Mouse (Mus musculus) testis, adult 2 months (tissue): Measurements from ENCODE around the gene Adgrb2. TPM values are rescaled to one million over a fixed set of nuclear protein-coding genes. Genes with fewer than 3 reads are reported as not detected.

Experiments used
- H3K27ac ChIP-seq: fragments of 200-500 bp; 2 replicates; pipeline ENCODE4 v1.5.1; 2012; ENCODE audit warnings: low read depth, low read length; ENCODE audit not compliant: control insufficient read depth, insufficient read depth
- H3K27me3 ChIP-seq: fragments of 200-500 bp; 2 replicates; pipeline ENCODE4 v1.6.1; 2012; ENCODE audit warnings: mild to moderate bottlenecking, low read length, moderate library complexity; ENCODE audit not compliant: control insufficient read depth, insufficient read depth
- H3K36me3 ChIP-seq: fragments of 200-500 bp; 2 replicates; pipeline ENCODE4 v1.6.1; 2012; ENCODE audit warnings: mild to moderate bottlenecking, low read length; ENCODE audit not compliant: control insufficient read depth, insufficient read depth
- H3K4me1 ChIP-seq: fragments of 200-500 bp; 2 replicates; pipeline ENCODE4 v1.6.1; 2012; ENCODE audit warnings: low read length; ENCODE audit not compliant: control insufficient read depth, insufficient read depth
- H3K4me3 ChIP-seq: fragments of 200-500 bp; 2 replicates; pipeline ENCODE4 v1.5.1; 2012; ENCODE audit warnings: low read depth, mild to moderate bottlenecking, low read length, moderate library complexity, mixed read lengths; ENCODE audit not compliant: control insufficient read depth
- CTCF ChIP-seq: fragments of 200-500 bp; IDR thresholded peaks from 2 replicates; pipeline ENCODE4 v1.5.1; 2012; ENCODE audit warnings: low read depth, mild to moderate bottlenecking, inconsistent platforms, low read length, moderate library complexity; ENCODE audit not compliant: control insufficient read depth, insufficient read depth, insufficient replicate concordance
- POLR2A ChIP-seq: fragments of 200-500 bp; IDR thresholded peaks from 2 replicates; pipeline ENCODE4 v1.6.1; 2012; ENCODE audit warnings: low read depth, mild to moderate bottlenecking, inconsistent platforms, low read length, moderate library complexity; ENCODE audit not compliant: control insufficient read depth
- polyA plus RNA-seq: library from polyadenylated mRNA; depleted of rRNA; stranded (reverse); fragments of >200 nt; gene quantifications from 2 replicates; pipeline ENCODE4 v1.2.3, GENCODE M21; 2012

The Adgrb2 gene
- polyA plus RNA-seq, 1 experiment, result 1.6 TPM

DNA sequence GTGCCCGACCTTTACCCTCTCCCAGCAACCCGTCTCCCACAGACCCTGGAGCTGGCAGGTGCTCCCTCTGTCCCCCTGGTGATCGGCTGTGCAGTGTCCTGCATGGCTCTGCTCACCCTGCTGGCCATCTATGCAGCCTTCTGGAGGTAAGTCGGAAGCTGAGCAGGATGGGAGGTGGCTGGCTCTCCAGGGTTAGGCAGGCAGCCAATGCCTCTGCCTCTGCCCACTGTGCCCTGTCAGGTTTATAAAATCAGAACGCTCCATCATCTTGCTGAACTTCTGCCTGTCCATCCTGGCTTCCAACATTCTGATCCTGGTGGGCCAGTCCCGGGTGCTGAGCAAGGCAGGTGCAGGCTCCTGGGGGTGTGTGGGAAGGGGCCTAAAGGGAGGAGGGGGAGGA, 27.6 kb downstream of the Adgrb2 start:
- Histone ChIP-seq H3K4me1 (peaks cover 5% of the 10 kb centered on the region), H3K36me3 (no peaks in the 10 kb centered on the region), H3K27me3 (no peaks in the 10 kb centered on the region), H3K4me3 (no peak overlapping the region), H3K27ac (no peak overlapping the region)
- TF ChIP-seq CTCF (no peak), POLR2A (no peak)

DNA sequence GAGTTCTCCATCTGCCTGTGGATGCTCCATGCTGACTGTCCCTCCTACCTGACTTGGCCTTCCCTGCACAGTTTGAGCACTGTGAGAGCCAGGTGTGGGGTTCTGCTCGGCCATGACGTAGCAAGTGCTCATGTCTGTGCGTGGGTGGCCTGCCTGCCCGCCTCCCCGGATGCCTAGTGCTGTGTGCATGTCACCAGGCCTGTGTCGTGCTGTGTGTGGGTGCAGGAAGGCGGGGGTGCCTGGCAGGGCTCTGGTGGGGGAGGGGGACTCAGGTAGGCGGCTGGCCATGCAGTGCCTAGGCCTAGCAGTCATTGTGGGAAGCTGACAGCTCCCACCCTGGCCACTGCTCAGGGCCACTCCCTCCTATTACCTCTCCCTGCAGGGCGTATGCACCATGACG, 28.4 kb downstream of the Adgrb2 start:
- Histone ChIP-seq H3K4me3 (no peak overlapping the region), H3K27ac (no peak overlapping the region), H3K36me3 (no peaks in the 10 kb centered on the region), H3K27me3 (no peaks in the 10 kb centered on the region), H3K4me1 (no peaks in the 10 kb centered on the region)
- TF ChIP-seq CTCF (no peak), POLR2A (no peak)

DNA sequence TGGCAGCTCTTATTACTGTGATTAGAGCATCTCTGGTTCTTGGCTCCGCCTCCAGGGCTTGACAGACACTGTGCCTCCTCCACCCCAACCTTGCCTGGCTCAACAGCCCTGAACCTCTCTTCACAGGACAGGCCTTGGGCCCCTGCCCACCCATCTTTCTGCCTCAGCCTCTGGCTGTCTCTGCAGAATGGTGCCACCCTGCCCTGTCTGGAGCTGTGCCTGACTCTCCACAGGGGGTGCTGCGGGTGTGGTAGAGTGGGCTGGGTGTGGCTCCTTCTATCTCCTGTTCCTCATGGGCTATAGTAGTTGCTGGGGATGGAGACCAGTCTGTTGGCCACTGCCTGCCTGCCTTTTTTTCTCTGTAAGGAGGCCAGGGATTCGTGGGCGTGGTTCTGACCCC, 31.3 kb downstream of the Adgrb2 start:
- Histone ChIP-seq H3K27ac (no peak overlapping the region), H3K4me1 (no peaks in the 10 kb centered on the region), H3K36me3 (no peaks in the 10 kb centered on the region), H3K4me3 (no peak overlapping the region), H3K27me3 (no peaks in the 10 kb centered on the region)
- TF ChIP-seq CTCF, result no peak
- TF ChIP-seq POLR2A, result no peak

DNA sequence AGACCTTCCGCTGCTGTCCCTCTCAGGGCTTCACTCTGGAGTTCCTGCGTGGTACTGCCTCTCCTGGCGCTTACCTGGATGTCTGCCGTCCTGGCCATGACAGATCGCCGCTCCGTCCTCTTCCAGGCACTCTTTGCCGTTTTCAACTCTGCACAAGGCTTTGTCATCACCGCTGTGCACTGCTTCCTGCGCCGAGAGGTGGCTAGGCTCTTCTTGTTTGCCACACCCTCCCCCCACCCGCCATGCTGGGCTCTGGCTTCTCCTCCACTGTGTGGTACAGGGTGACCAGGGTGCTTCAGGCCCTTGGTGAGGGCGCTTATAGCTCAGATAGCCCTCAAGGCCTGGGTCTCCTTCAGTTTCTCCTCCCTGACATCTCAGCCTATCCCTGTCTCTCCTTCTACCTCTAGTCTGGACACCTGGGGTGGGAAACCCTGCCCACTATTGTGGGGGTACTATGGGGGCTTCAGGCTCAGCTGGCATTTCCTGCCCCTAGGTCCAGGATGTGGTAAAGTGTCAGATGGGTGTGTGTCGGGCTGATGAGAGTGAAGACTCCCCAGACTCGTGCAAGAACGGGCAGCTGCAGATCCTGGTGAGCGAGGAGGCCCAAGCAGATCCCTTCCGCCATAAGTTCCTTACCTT, 32.5 kb downstream of the Adgrb2 start:
- Histone ChIP-seq H3K4me3 (no peak overlapping the region), H3K27ac (no peak overlapping the region), H3K36me3 (no peaks in the 10 kb centered on the region), H3K4me1 (no peaks in the 10 kb centered on the region), H3K27me3 (no peaks in the 10 kb centered on the region)
- TF ChIP-seq CTCF (no peak), POLR2A (no peak)

DNA sequence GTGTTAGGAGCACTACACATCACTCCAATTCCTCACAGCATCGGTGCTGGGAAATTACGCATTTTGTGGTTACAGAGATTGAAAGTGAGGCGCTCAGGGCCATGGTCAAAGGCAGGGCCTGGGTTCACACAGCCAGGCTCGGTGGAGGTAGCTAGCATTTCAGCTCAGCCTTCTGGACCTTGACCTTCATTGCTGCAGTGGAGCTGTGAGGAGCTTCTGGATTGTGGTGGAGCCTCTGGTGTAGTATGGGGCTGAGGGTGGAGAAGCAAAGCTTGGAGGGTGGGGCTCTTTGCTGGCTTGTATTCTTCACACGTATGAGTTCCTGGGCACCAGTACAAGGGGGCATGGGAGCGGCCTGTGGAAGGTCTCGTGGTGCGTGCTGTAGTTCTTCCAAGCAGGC, 38.3 kb downstream of the Adgrb2 start:
- H3K27ac ChIP-seq, result no peak overlapping the region
- H3K27me3 ChIP-seq, result no peaks in the 10 kb centered on the region
- no peaks in the 10 kb centered on the region for H3K36me3 ChIP-seq
- no peak overlapping the region for H3K4me3 ChIP-seq
- TF ChIP-seq CTCF, result no peak
- TF ChIP-seq POLR2A, result no peak
- no peaks in the 10 kb centered on the region for H3K4me1 ChIP-seq

DNA sequence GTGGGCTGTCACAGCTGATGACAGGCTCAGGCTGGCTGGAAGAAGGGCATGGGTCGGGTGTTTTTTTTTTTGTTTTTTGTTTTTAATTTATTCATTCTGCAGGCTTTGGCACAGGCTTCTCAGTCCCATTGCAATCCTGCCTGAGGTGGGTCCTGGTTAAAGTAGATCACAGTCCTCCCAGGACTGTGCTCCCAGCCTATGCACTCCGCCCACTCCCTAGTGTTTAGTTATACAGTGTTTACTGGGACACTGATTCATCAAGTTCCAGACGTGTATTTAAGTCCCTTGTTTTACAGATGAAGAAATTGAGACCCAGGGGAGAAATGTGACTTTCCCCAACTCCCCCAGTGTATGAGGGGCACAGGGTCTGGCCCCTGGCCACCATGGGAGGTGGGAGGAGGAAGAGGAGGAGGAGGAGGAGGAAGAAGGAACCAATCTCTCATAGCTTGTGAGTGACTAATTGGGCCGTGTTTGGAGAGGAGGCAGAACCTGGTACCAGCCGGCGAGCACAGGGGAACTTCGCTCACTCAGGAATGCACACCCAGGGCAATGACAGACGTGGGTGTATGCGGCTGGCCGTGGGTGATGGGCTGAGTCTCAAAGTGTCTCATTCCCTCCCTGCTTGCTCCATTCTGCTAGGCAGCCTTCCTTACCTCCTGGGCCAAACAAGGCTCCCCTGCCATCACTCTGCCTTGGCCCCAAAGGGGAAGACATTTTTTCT, 39.0 kb downstream of the Adgrb2 start:
- Histone ChIP-seq H3K27ac (no peak overlapping the region), H3K4me1 (no peaks in the 10 kb centered on the region), H3K4me3 (no peak overlapping the region), H3K36me3 (no peaks in the 10 kb centered on the region), H3K27me3 (no peaks in the 10 kb centered on the region)
- no peak for TF ChIP-seq POLR2A
- TF ChIP-seq CTCF, result no peak

DNA sequence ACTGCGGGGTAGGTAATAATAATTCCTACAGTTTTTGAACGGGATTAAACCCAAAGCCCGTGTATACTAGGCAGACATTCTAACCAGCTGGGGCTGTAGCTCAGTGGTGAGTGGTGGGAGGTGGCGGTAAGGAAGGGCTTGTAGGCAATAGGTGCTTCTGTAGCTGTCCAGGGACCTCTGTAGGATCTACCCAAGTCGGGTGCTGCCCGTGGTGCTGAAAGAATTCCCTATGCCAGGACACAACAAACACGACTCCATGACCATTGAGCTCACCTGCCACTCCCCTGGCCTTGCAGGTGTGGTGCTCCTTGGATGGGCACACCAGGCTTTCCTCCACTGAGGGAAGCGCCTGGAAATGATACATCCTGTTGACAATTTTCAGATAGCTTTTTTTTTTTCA, 40.9 kb downstream of the Adgrb2 start:
- H3K4me3 ChIP-seq, result no peak overlapping the region
- TF ChIP-seq CTCF (no peak), POLR2A (no peak)

More for the DNA sequence above, 40.9 kb downstream of the Adgrb2 start:
- Histone ChIP-seq H3K36me3 (no peaks in the 10 kb centered on the region), H3K27ac (no peak overlapping the region), H3K27me3 (no peaks in the 10 kb centered on the region), H3K4me1 (no peaks in the 10 kb centered on the region)
